Mouse (Mus musculus) thymus, adult 2 months (tissue): Measurements from ENCODE around the gene Rd3l. TPM values are rescaled to one million over a fixed set of nuclear protein-coding genes. Genes with fewer than 3 reads are reported as not detected.

Experiments
- DNase-seq: peaks from one replicate; pipeline ENCODE4 v3.0.0; 2021
- H3K27ac ChIP-seq: fragments of 200-500 bp; 2 replicates; pipeline ENCODE4 v1.5.1; 2012; ENCODE audit warnings: low read length, control low read depth; ENCODE audit not compliant: control insufficient read depth, insufficient read depth
- H3K27me3 ChIP-seq: fragments of 200-500 bp; 2 replicates; pipeline ENCODE4 v1.6.1; 2012; ENCODE audit warnings: mild to moderate bottlenecking, low read length, moderate library complexity, mixed read lengths; ENCODE audit not compliant: control insufficient read depth, insufficient read depth
- H3K36me3 ChIP-seq: fragments of 200-500 bp; 2 replicates; pipeline ENCODE4 v1.6.1; 2012; ENCODE audit warnings: mild to moderate bottlenecking, low read length, moderate library complexity; ENCODE audit not compliant: control insufficient read depth, insufficient read depth
- H3K4me1 ChIP-seq: fragments of 200-500 bp; replicated peaks from 2 replicates; pipeline ENCODE4 v1.6.1; 2012; ENCODE audit warnings: low read length; ENCODE audit not compliant: control insufficient read depth, insufficient read depth
- H3K4me3 ChIP-seq: fragments of 200-500 bp; 2 replicates; pipeline ENCODE4 v1.5.1; 2012; ENCODE audit warnings: mild to moderate bottlenecking, low read length, control low read depth, moderate library complexity; ENCODE audit not compliant: control insufficient read depth, insufficient read depth
- CTCF ChIP-seq: fragments of 200-500 bp; IDR thresholded peaks from 2 replicates; pipeline ENCODE4 v1.5.1; 2012; ENCODE audit warnings: mild to moderate bottlenecking, control low read depth, low read length, moderate library complexity, borderline replicate concordance; ENCODE audit not compliant: control insufficient read depth, poor library complexity, insufficient read depth; ENCODE audit errors: extremely low read depth
- POLR2A ChIP-seq: fragments of 200-500 bp; IDR thresholded peaks from 2 replicates; pipeline ENCODE4 v1.6.1; 2012; ENCODE audit warnings: mild to moderate bottlenecking, low read length, control low read depth, moderate library complexity; ENCODE audit not compliant: control insufficient read depth, poor library complexity, insufficient read depth; ENCODE audit errors: extremely low read depth
- WGBS: fragments of 180-500 bp; shearing (Covaris S2); methylation state at CpG from one replicate; pipeline ENCODE4 v1.1.7; 2018; 5-methylcytosine and 5-hydroxymethylcytosine counted together
- polyA plus RNA-seq: library from polyadenylated mRNA; depleted of rRNA; stranded (reverse); fragments of >200 nt; gene quantifications from 2 replicates; pipeline ENCODE4 v1.2.3, GENCODE M21; 2012

The Rd3l gene
- polyA plus RNA-seq, 1 experiment, result not detected

DNA sequence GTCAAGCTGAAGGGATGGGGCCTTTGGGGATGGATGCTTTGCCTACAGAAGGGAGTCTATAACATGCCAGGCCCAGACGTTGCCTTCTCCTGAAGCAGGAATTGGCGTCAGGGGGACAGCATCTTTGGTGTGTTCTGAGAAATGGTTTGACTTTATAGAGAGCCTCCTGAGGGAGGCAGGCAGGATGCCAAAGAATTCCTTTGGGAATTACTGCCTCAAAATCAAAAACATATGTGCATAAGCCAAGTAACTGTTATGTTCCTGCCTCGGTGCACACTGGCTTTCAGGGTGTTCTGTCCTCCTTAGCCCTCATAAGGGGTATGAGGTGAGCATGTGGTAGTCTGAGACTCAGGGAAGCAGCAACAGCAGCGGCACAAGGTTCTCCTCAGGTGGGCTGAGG lies 35.2 kb upstream of the Rd3l start:
- Histone ChIP-seq H3K27me3 (no peaks in the 10 kb centered on the region), H3K27ac (no peak overlapping the region), H3K36me3 (no peaks in the 10 kb centered on the region), H3K4me3 (no peak overlapping the region), H3K4me1 (no peaks in the 10 kb centered on the region)
- no peak for DNase-seq
- TF ChIP-seq CTCF (no peak), POLR2A (no peak)
- WGBS, result 96% methylated on average over 4 of the region's 4 CpGs

DNA sequence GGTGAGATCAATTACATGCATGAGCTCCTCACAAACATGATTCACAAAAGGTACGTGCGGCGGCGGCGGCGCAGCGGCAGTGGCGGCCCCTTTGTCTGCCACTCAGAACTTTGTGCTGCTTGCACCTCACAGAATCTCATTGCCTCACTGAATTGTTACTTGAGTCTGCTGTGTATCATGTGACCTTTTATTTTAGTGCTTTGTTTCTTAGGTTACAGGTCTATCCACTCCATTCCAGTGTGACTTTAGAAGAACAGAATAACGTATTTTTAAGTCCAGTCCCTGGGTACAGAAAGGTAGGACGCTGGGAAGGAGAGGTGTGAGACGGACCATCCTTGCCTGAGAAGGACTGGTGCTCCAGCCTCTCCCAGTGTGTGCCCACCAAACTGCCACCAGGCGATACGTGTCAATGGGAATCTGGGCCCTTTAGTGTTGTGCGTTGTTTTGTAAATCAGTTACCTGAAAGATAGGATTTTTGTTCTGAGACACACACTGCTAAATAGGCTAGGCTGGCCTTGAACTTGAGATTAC lies 32.2 kb upstream of the Rd3l start:
- no peak for TF ChIP-seq CTCF
- TF ChIP-seq POLR2A, result no peak
- Histone ChIP-seq H3K27me3 (no peaks in the 10 kb centered on the region), H3K36me3 (no peaks in the 10 kb centered on the region), H3K4me1 (no peaks in the 10 kb centered on the region), H3K4me3 (no peak overlapping the region), H3K27ac (no peak overlapping the region)
- no peak for DNase-seq
- WGBS, result 80% methylated on average over 14 of the region's 14 CpGs

DNA sequence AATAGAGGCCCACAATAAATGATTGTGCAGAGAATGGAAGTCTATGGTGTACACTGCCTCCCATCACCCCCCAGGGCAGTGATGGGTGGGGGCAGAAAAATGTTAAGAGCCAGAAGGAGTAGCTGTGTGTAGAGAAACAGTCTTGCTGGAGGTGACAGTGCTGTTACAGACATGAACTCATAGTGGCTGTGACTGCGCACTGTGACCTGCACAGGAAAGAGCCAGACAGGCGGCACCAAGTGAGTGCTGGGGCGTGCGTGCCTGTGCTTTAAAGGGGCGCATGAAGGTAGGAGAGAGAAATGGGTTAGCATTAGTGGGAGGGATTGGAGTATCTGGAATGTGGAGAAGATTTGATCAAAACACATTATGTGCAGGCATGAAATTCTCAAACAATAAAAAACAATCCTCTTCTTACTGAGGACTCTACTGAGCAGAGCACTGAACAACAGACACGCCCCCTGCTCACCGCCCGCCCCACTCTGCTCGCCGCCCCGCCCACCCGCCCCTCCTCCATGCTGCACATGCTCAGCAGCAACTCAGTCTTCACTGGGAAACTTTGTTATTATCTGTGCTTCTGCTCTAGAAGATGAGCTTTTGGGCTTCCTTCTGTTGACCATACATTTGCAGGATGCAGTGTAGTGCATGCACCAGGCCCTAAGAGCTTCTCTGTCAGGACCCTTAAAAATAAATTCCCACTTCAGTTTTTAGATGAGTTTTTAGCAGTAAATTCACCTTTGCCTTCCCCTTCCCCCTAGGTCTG lies 31.6 kb upstream of the Rd3l start:
- DNase-seq, result no peak
- 72% methylated on average over 12 of the region's 12 CpGs for WGBS

DNA sequence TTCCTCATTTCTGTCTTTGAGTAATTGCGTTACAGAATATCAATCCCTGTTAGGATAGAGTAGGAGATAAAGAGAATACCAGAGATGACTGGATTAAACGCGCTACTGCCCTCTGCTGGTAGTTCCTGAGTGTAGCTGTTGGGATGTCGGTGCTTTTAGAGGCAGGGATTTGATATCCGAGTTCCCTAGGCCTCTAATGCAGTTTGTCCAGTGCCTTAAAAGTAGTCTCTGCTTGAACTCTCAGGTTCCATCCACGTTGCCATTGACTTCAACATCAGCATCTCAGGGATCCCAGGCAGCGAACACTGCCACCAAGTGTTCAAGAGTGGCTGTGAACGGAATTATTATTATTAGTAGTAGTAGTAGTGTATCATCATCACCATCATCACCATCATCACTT lies 20.1 kb upstream of the Rd3l start:
- WGBS, result 33% methylated on average over 8 of the region's 8 CpGs
- TF ChIP-seq POLR2A, result no peak
- DNase-seq, result peak; percentile 55

More for the DNA sequence above, 31.6 kb upstream of the Rd3l start:
- H3K36me3 ChIP-seq, result no peaks in the 10 kb centered on the region
- H3K27ac ChIP-seq, result no peak overlapping the region
- no peaks in the 10 kb centered on the region for H3K27me3 ChIP-seq
- H3K4me3 ChIP-seq, result no peak overlapping the region
- no peak for TF ChIP-seq POLR2A
- no peak for TF ChIP-seq CTCF
- H3K4me1 ChIP-seq, result no peaks in the 10 kb centered on the region

DNA sequence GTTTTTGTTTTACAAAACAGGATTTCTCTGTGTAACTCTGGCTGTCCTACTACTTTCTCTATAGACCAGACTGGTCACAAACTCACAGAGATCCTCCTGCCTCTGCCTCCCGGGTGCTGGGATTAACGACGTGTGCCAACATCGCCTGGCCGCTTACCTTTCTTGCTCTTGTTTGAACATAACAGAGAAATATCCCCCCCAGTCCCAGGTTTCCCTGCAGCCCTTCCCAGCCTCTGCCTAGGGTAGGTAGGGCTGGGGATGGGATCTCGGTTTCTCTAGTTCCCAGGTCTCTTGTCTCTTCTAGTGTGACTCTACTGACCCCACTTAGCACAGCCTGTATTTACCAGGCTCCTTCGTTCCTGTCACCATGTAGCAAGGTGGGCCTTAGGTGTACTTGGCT lies 18.6 kb upstream of the Rd3l start:
- Histone ChIP-seq H3K27ac (no peak overlapping the region), H3K36me3 (no peaks in the 10 kb centered on the region), H3K27me3 (no peaks in the 10 kb centered on the region), H3K4me1 (no peaks in the 10 kb centered on the region), H3K4me3 (no peak overlapping the region)
- no peak for DNase-seq
- TF ChIP-seq CTCF (no peak), POLR2A (no peak)
- WGBS, result 94% methylated on average over 7 of the region's 7 CpGs

More for the DNA sequence above, 20.1 kb upstream of the Rd3l start:
- Histone ChIP-seq H3K36me3 (no peaks in the 10 kb centered on the region), H3K27me3 (no peaks in the 10 kb centered on the region), H3K4me3 (no peak overlapping the region), H3K27ac (no peak overlapping the region), H3K4me1 (no peaks in the 10 kb centered on the region)

DNA sequence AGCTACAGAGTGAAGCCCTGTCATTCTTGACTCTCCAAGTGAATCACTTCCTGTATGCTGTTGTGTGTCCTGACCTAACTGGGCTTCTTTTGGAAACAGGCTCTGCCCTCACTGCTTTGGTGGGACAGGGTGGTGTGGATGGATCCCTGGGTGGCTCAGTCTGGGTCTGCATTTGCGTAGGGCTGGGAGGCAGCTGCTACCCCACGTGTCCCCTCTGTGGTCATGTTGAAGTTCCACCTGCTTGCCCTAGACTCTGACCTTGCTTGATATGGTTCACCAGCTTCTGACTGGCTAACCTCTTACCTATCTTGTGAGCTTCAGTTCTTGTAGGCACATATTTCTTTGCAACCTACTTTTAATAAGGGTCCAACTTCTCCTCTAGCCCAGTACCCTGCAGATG lies 14.0 kb upstream of the Rd3l start:
- Histone ChIP-seq H3K27me3 (no peaks in the 10 kb centered on the region), H3K36me3 (no peaks in the 10 kb centered on the region), H3K27ac (no peak overlapping the region), H3K4me3 (no peak overlapping the region), H3K4me1 (no peaks in the 10 kb centered on the region)
- 98% methylated on average over 2 of the region's 2 CpGs for WGBS
- no peak for DNase-seq
- TF ChIP-seq CTCF (no peak), POLR2A (no peak)

DNA sequence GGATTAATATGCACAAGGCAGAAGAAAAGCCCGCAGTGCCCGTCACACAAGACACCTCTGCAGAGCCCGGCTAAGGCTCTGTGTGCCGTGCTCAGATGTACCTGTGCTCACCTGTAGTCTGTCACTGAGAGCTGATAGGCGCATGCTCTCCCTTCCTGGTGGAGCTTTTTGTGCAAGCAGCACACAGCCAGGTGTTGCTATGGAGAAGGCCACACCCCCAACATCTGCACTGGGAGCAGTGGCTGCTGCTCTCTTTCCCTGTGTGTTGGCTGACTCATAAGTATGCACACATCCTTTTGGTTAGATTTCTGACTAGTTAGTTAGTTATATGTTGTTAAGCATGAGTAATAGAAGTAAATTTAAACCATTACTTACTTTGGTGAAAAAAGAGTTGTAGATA lies 11.5 kb upstream of the Rd3l start:
- 94% methylated on average over 5 of the region's 5 CpGs for WGBS
- Histone ChIP-seq H3K27ac (no peak overlapping the region), H3K4me3 (no peak overlapping the region), H3K36me3 (no peaks in the 10 kb centered on the region), H3K4me1 (no peaks in the 10 kb centered on the region), H3K27me3 (no peaks in the 10 kb centered on the region)
- no peak for DNase-seq
- TF ChIP-seq CTCF (no peak), POLR2A (no peak)

DNA sequence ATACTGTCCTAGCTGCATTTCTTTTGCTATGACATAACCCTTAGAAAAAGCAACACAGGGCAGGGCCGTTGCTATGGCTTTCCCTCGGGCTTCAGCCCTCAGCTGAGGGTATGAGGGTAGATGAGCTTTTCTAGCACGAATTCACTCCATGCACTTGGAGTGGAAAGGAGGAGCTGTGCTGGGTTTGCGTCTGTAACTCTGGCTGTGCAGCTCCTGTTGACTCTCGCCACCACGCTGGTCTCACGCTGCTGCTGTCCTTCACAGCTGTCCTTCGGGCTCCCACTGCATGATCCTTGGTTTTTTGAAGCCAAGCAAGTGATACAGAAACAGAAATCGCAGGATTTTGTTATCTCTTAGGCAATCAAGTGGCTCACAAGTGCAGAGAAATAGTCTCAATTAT lies 5.6 kb upstream of the Rd3l start:
- no peaks in the 10 kb centered on the region for H3K4me1 ChIP-seq
- no peak overlapping the region for H3K27ac ChIP-seq
- no peak for DNase-seq
- H3K36me3 ChIP-seq, result no peaks in the 10 kb centered on the region
- no peak overlapping the region for H3K4me3 ChIP-seq
- H3K27me3 ChIP-seq, result no peaks in the 10 kb centered on the region
- WGBS, result 66% methylated on average over 9 of the region's 9 CpGs
- TF ChIP-seq POLR2A (no peak), CTCF (no peak)
